Mouse (Mus musculus) spleen, postnatal 10 days (tissue): ENCODE results near the gene Ppp1r9a.

Experiments used
- DNase-seq, 2 experiments: peaks; one replicate each; pipeline ENCODE4 v3.0.0; 2021 to 2022; ENCODE audit warnings: low spot score in 2 of 2

The Ppp1r9a gene

GRCm38 (mm10) chr6:5199376-5199905, 296.7 kb downstream of the Ppp1r9a start:
- DNase-seq: no peak

GRCm38 (mm10) chr6:5199916-5200315, 297.2 kb downstream of the Ppp1r9a start:
- DNase-seq: no peak

- DNase-seq: no peak
Measured at GRCm38 (mm10) chr6:5207817-5208216, 305.1 kb downstream of the Ppp1r9a start.
